Mouse (Mus musculus) forebrain, embryonic 13.5 days (tissue): ENCODE data around the gene Hist1h3d. TPM values are rescaled to one million over a fixed set of nuclear protein-coding genes. Genes with fewer than 3 reads are reported as not detected.

Source experiments
- microRNA-seq: library from miRNA; unstranded; fragments of <30 nt; microRNA quantifications from one replicate; pipeline ENCODE4, GENCODE M21; 2016
- polyA plus RNA-seq: library from polyadenylated mRNA; unstranded; fragments of >200 nt; fragmentation: Nextera tagmentation; extraction: Ambion mirVana; gene quantifications from 2 replicates; pipeline ENCODE4 v1.2.1, GENCODE M21; 2015

The Hist1h3d gene
- polyA plus RNA-seq, 1 experiment from 2014 or later, result 8.8 TPM

Small RNAs within 50 kb of the gene (microRNA-seq; reads per million reads assigned to microRNA genes)
- gene Gm44297 (not detected), gene Gm44359 (not detected), gene Gm44394 (not detected)

Other genes starting within 250 kb of the Hist1h3d start
- 61.4 and 61.8 TPM in 2 replicates for gene Zfp322a, start 206.6 kb upstream of the Hist1h3d start, polyA plus RNA-seq
- gene Abt1, start 151.9 kb upstream of the Hist1h3d start, polyA plus RNA-seq, result 12.4 and 13.4 TPM in 2 replicates
- not detected in 2 replicates for gene Btn1a1, start 109.9 kb upstream of the Hist1h3d start, polyA plus RNA-seq
- 0.08 and 0.21 TPM in 2 replicates for gene Btn2a2, start 86.9 kb upstream of the Hist1h3d start, polyA plus RNA-seq
- gene Hist1h4h, start 44.7 kb upstream of the Hist1h3d start, polyA plus RNA-seq, result 5.2 and 6.4 TPM in 2 replicates
- gene Hist1h2af, start 41.9 kb upstream of the Hist1h3d start, polyA plus RNA-seq, result 9.5 and 10.0 TPM in 2 replicates
- 10.0 and 11.6 TPM in 2 replicates for gene Hist1h3g, start 40.3 kb upstream of the Hist1h3d start, polyA plus RNA-seq
- 0.76 and 0.97 TPM in 2 replicates for gene Hist1h2bh, start 32.4 kb upstream of the Hist1h3d start, polyA plus RNA-seq
- 1.2 and 1.3 TPM in 2 replicates for gene Hist1h3f, start 31.7 kb upstream of the Hist1h3d start, polyA plus RNA-seq
- 1.6 and 2.2 TPM in 2 replicates for gene Hist1h4f, start 24.1 kb upstream of the Hist1h3d start, polyA plus RNA-seq
- 0.54 and 0.68 TPM in 2 replicates for gene Hist1h1d, start 22.5 kb upstream of the Hist1h3d start, polyA plus RNA-seq
- gene Hist1h3e, start 13.4 kb upstream of the Hist1h3d start, polyA plus RNA-seq, result 4.6 and 6.9 TPM in 2 replicates
- gene Hist1h2ae, start 4.5 kb upstream of the Hist1h3d start, polyA plus RNA-seq, result 120 and 139 TPM in 2 replicates
- gene Hist1h2bg, start 4.4 kb upstream of the Hist1h3d start, polyA plus RNA-seq, result 8.9 and 11.5 TPM in 2 replicates
- gene Hist1h2bf, start 1.6 kb upstream of the Hist1h3d start, polyA plus RNA-seq, result 10.3 and 11.2 TPM in 2 replicates
- 3.8 and 4.8 TPM in 2 replicates for gene Hist1h2ad, start 1.4 kb upstream of the Hist1h3d start, polyA plus RNA-seq
- 160 and 172 TPM in 2 replicates for gene Hist1h4d, start 5.8 kb downstream of the Hist1h3d start, polyA plus RNA-seq
- gene Hist1h2be, start 45.4 kb downstream of the Hist1h3d start, polyA plus RNA-seq, result 2.6 and 2.9 TPM in 2 replicates
- 25.7 and 29.7 TPM in 2 replicates for gene Hist1h1e, start 46.8 kb downstream of the Hist1h3d start, polyA plus RNA-seq
- 1.0 and 1.3 TPM in 2 replicates for gene Hist1h2ac, start 108.2 kb downstream of the Hist1h3d start, polyA plus RNA-seq
- 34.1 and 41.4 TPM in 2 replicates for gene Hist1h2bc, start 108.4 kb downstream of the Hist1h3d start, polyA plus RNA-seq
- not detected in 2 replicates for gene Hist1h1t, start 120.1 kb downstream of the Hist1h3d start, polyA plus RNA-seq
- gene Hist1h4c, start 122.7 kb downstream of the Hist1h3d start, polyA plus RNA-seq, result 6.5 and 7.9 TPM in 2 replicates
- 2.2 and 2.8 TPM in 2 replicates for gene Hfe, start 135.1 kb downstream of the Hist1h3d start, polyA plus RNA-seq
- 17.8 and 20.5 TPM in 2 replicates for gene Hist1h1c, start 163.0 kb downstream of the Hist1h3d start, polyA plus RNA-seq
- 8.8 and 10.8 TPM in 2 replicates for gene Hist1h3c, start 169.8 kb downstream of the Hist1h3d start, polyA plus RNA-seq
- gene Hist1h2bb, start 171.0 kb downstream of the Hist1h3d start, polyA plus RNA-seq, result 3.0 and 5.5 TPM in 2 replicates
- 58.6 and 70.5 TPM in 2 replicates for gene Hist1h2ab, start 175.4 kb downstream of the Hist1h3d start, polyA plus RNA-seq
- gene Hist1h3b, start 176.5 kb downstream of the Hist1h3d start, polyA plus RNA-seq, result 17.0 and 19.6 TPM in 2 replicates
- 5.7 and 6.1 TPM in 2 replicates for gene Hist1h4b, start 181.2 kb downstream of the Hist1h3d start, polyA plus RNA-seq
- gene Hist1h4a, start 185.5 kb downstream of the Hist1h3d start, polyA plus RNA-seq, result 0.64 and 1.1 TPM in 2 replicates
- gene Hist1h3a, start 186.6 kb downstream of the Hist1h3d start, polyA plus RNA-seq, result 6.3 and 7.2 TPM in 2 replicates
- 4.6 and 6.0 TPM in 2 replicates for gene Hist1h1a, start 187.9 kb downstream of the Hist1h3d start, polyA plus RNA-seq
- 0.08 TPM in 1 of 2 replicates, not detected in the other for gene Trim38, start 194.2 kb downstream of the Hist1h3d start, polyA plus RNA-seq
- gene Slc17a2, start 231.2 kb downstream of the Hist1h3d start, polyA plus RNA-seq, result not detected in 2 replicates